In the genomic region with DNA sequence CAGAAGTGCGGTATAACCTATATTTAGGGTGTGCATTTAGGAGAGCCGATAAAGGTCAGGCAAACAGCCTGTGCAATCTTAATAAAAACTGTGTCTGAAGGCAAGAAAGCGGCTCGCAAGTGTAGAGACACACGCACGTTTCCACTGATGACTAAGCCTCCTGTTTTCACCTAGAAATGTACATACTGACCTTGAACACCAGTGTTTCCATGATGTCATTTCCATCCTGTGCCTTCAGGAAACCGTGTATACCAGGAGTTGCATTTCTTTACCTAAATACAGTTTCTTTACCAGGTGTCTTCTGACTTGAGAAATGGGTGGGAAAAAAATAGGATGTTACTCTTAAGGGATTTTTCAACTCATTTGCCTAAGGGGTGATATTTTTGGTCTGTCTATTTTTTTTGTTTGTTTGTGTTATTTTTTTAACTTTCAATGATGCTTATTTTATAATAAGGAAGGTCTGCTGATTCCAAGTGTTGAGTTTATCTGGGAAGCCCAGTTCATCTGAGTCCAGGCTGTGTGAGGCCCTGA, we compare ENCODE assay signal across 20 mouse cellular contexts. TPM values are rescaled to one million over a fixed set of nuclear protein-coding genes. Genes with fewer than 3 reads are reported as not detected.
A peak's percentile ranks its signal among the peaks of the same experiment; 100 is the strongest.
DNase-seq lines count a peak whose midpoint lies in the region; ATAC-seq and TF ChIP-seq lines count a peak whose summit lies in the region.
"Had no signal": no experiment of that assay in that cellular context is flagged by ENCODE, and none has a peak within 500 bp of the region (broad histone marks: within the 10 kb centered on the region; RNA-seq: fewer than 3 reads in every experiment).

No protein-coding gene starts in this region.

- 44% methylated on average over 7 of the region's 7 CpGs for WGBS in heart, embryonic 10.5 days
- 22% methylated on average over 7 of the region's 7 CpGs for WGBS in heart, postnatal 0 days

- TF ChIP-seq CTCF in heart, postnatal 0 days (IDR thresholded peaks at IDR 0.05; ENCODE audit: low read depth) = no peak

- ATAC-seq in heart, postnatal 0 days (ENCODE audit: insufficient read depth, low read depth) = 0 out of 2 replicates have a peak, but pooled peaks have one; percentile 24
- peak; percentile 64 for ATAC-seq in inflammation-experienced regulatory T-cells, adult 6 months
- ATAC-seq: forebrain, embryonic 13.5 days; hindbrain, postnatal 0 days had no signal

- no peaks in the 10 kb centered on the region for H3K27me3 ChIP-seq in heart, embryonic 10.5 days (ENCODE audit: insufficient read depth, poor library complexity, severe bottlenecking)
- no peaks in the 10 kb centered on the region for H3K27me3 ChIP-seq in heart, postnatal 0 days (ENCODE audit: control insufficient read depth, insufficient read depth, low read length)
- H3K27me3 ChIP-seq: forebrain, embryonic 13.5 days; limb, embryonic 13.5 days; liver, embryonic 13.5 days had no signal

- H3K9me3 ChIP-seq in heart, embryonic 10.5 days = no peaks in the 10 kb centered on the region
- no peaks in the 10 kb centered on the region for H3K9me3 ChIP-seq in heart, postnatal 0 days (replicated peaks; ENCODE audit: control insufficient read depth, low read length)
- H3K9me3 ChIP-seq: forebrain, embryonic 13.5 days; hindbrain, embryonic 10.5 days; limb, embryonic 13.5 days; liver, embryonic 13.5 days had no signal

- no peaks in the 10 kb centered on the region for H3K36me3 ChIP-seq in heart, embryonic 10.5 days
- no peaks in the 10 kb centered on the region for H3K36me3 ChIP-seq in heart, postnatal 0 days (replicated peaks; ENCODE audit: control insufficient read depth, insufficient read depth, low read length)
- H3K36me3 ChIP-seq: hindbrain, embryonic 10.5 days; limb, embryonic 13.5 days; liver, embryonic 13.5 days had no signal

- H3K9ac ChIP-seq in heart, postnatal 0 days (replicated peaks; ENCODE audit: low read depth, low read length) = no peak overlapping the region
- H3K9ac ChIP-seq: forebrain, embryonic 13.5 days; limb, embryonic 13.5 days; liver, embryonic 13.5 days had no signal

- H3K4me1 ChIP-seq in heart, embryonic 10.5 days = peaks cover 42% of the 10 kb centered on the region
- peaks cover 18% of the 10 kb centered on the region for H3K4me1 ChIP-seq in heart, postnatal 0 days (ENCODE audit: control insufficient read depth, insufficient read depth)

- TF ChIP-seq EP300 in heart, postnatal 0 days (IDR thresholded peaks at IDR 0.05; ENCODE audit: low read depth) = no peak

- H3K27ac ChIP-seq in heart, embryonic 10.5 days = peak overlapping the region; percentile 74; the same call in 1 of the 2 replicates
- 0 out of 2 replicates have a peak overlapping the region, but pooled peaks have one; percentile 52 for H3K27ac ChIP-seq in heart, postnatal 0 days (ENCODE audit: low read depth)
- H3K27ac ChIP-seq: forebrain, embryonic 13.5 days; hindbrain, embryonic 10.5 days; hindbrain, postnatal 0 days; limb, embryonic 13.5 days; liver, embryonic 13.5 days had no signal

- DNase-seq in heart, embryonic 10.5 days (ENCODE audit: low spot score) = no peak
- no peak for DNase-seq in heart, postnatal 14 days
- no peak for DNase-seq in heart, postnatal 0 days (ENCODE audit: low spot score)
- DNase-seq in heart, postnatal 25 days (ENCODE audit: low spot score) = no peak
- peak; percentile 80 for DNase-seq in CD4-positive helper T cell, adult 2 months (ENCODE audit: low read depth, low spot score)
- no peak for DNase-seq in frontal cortex, postnatal 25 days (ENCODE audit: low spot score in 2 of 2)
- DNase-seq: adrenal gland, postnatal 10 days; cerebellum, adult 9-10 months; gastrocnemius, postnatal 14 days; kidney, adult 2 months; liver, embryonic 13.5 days; retina, postnatal 1 day; thymus, postnatal 25 days had no signal

- intact Hi-C loops in heart, postnatal 14 days (cut with DNase I) = no loop called here
- intact Hi-C loops in heart, postnatal 25 days (cut with DNase I) = no loop called here

- H3K4me3 ChIP-seq in heart, embryonic 10.5 days = no peak overlapping the region
- no peak overlapping the region for H3K4me3 ChIP-seq in heart, postnatal 0 days (ENCODE audit: low read depth, low read length)
- H3K4me3 ChIP-seq: erythroblast, embryonic 14.5 days; forebrain, embryonic 13.5 days; hindbrain, embryonic 10.5 days; limb, embryonic 13.5 days; liver, embryonic 13.5 days had no signal

- peak overlapping the region; percentile 40 for H3K4me2 ChIP-seq in heart, postnatal 0 days (ENCODE audit: low read depth, low read length)
- H3K4me2 ChIP-seq: forebrain, embryonic 13.5 days; limb, embryonic 13.5 days; liver, embryonic 13.5 days; midbrain, embryonic 11.5 days had no signal

RNA-seq across cellular contexts. Expression of a gene that starts 38.8 kb away (rescaled TPM):
- polyA plus RNA-seq in heart, embryonic 10.5 days (2016; fragmentation: Nextera tagmentation; extraction: Ambion mirVana) = 16.9 and 17.4 TPM in 2 replicates
- 10 to 100 TPM; 16.5 to 19.7 TPM for total RNA-seq in heart, postnatal 14 days (2021)
- total RNA-seq in heart, postnatal 0 days (2014; rRNA removed; ENCODE audit: low replicate concordance) = 26.1 and 26.6 TPM in 2 replicates
- polyA plus RNA-seq in heart, postnatal 0 days (2015; fragmentation: Nextera tagmentation; extraction: Ambion mirVana) = 18.2 and 22.4 TPM in 2 replicates
- total RNA-seq in heart, postnatal 25 days (2021) = 10 to 100 TPM; 15.2 to 18.8 TPM
- 10 to 100 TPM in 2 of 3 experiments, 1 to 10 TPM in 1; 8.8 to 16.6 (median 14.3) TPM for polyA plus RNA-seq in inflammation-experienced regulatory T-cells, adult 6 months (2017; shearing (Covaris generic))
